Mouse (Mus musculus) lung, adult 2 months (tissue): ENCODE measurements around the gene Dnah6.

Experiments
- CTCF ChIP-seq: fragments of 200-500 bp; IDR thresholded peaks from 2 replicates; pipeline ENCODE4 v1.5.1; 2011; ENCODE audit warnings: mild to moderate bottlenecking, low read length, control low read depth; ENCODE audit not compliant: insufficient read depth
- POLR2A ChIP-seq: fragments of 200-500 bp; IDR thresholded peaks from 2 replicates; pipeline ENCODE4 v1.6.1; 2011; ENCODE audit warnings: low read depth, mild to moderate bottlenecking, control low read depth, low read length, borderline replicate concordance; ENCODE audit errors: extremely low read depth

GRCm38 (mm10) chr6:73252396-73252795, 30.9 kb upstream of the Dnah6 start:
- TF ChIP-seq POLR2A (no peak), CTCF (no peak)
